Mouse (Mus musculus) lung, embryonic 16.5 days (tissue): Measurements from ENCODE around the gene Clec9a. TPM values are rescaled to one million over a fixed set of nuclear protein-coding genes. Genes with fewer than 3 reads are reported as not detected.

ENCODE experiments used
- ATAC-seq: fragments of 200-750 bp; cut with Nextera tagmentation; 2 replicates; pipeline ENCODE4 v1.8.0; 2017; ENCODE audit warnings: low read depth, mild to moderate bottlenecking, moderate library complexity
- H3K27ac ChIP-seq: fragments of 300-500 bp; sonication (generic); 2 replicates; pipeline ENCODE4 v1.5.1; 2014; ENCODE audit warnings: mild to moderate bottlenecking, control low read depth, low read length
- H3K27me3 ChIP-seq: fragments of 300-500 bp; sonication (generic); 2 replicates; pipeline ENCODE4 v1.6.1; 2014; ENCODE audit warnings: low read depth, low read length, mixed read lengths; ENCODE audit not compliant: control insufficient read depth, insufficient read depth
- H3K36me3 ChIP-seq: fragments of 300-500 bp; sonication (generic); 2 replicates; pipeline ENCODE4 v1.6.1; 2014; ENCODE audit warnings: low read length; ENCODE audit not compliant: control insufficient read depth, insufficient read depth
- H3K4me1 ChIP-seq: fragments of 300-500 bp; sonication (generic); replicated peaks from 2 replicates; pipeline ENCODE4 v1.6.1; 2014; ENCODE audit warnings: low read length, mixed read lengths; ENCODE audit not compliant: control insufficient read depth, insufficient read depth
- H3K4me2 ChIP-seq: fragments of 300-500 bp; sonication (generic); 2 replicates; pipeline ENCODE4 v1.6.1; 2014; ENCODE audit warnings: low read depth, low read length, control low read depth
- H3K4me3 ChIP-seq: fragments of 300-500 bp; sonication (generic); 2 replicates; pipeline ENCODE4 v1.5.1; 2014; ENCODE audit warnings: mild to moderate bottlenecking, low read length, control low read depth
- H3K9ac ChIP-seq: fragments of 300-500 bp; sonication (generic); 2 replicates; pipeline ENCODE4 v1.6.1; 2014; ENCODE audit warnings: low read length, control low read depth
- H3K9me3 ChIP-seq: fragments of 300-500 bp; sonication (generic); 2 replicates; pipeline ENCODE4 v1.6.1; 2016; ENCODE audit warnings: low read length; ENCODE audit not compliant: control insufficient read depth
- WGBS: fragments of 180-500 bp; shearing (Covaris S2); extraction: QIAGEN DNeasy Blood & Tissue Kit; methylation state at CpG from one replicate; pipeline ENCODE4 v1.1.7; 2014; 5-methylcytosine and 5-hydroxymethylcytosine counted together
- polyA plus RNA-seq: library from polyadenylated mRNA; unstranded; fragments of >200 nt; fragmentation: Nextera tagmentation; extraction: Ambion mirVana; gene quantifications from 2 replicates; pipeline ENCODE4 v1.2.1, GENCODE M21; 2015

Clec9a gene
- 1.5 and 1.6 TPM in 2 replicates for polyA plus RNA-seq

GRCm38 (mm10) chr6:129408562-129408961 lies at the start of gene Clec9a:
Gene Clec9a, plus strand, starts transcription at chr6:129408862.
- 80% methylated on average over 2 of the region's 2 CpGs for WGBS
- Histone ChIP-seq H3K9ac (no peak within 1 kb of the TSS), H3K4me2 (no peak within 1 kb of the TSS), H3K4me1 (peaks cover 2% of the 10 kb centered on the region; the same call in 1 of the 2 replicates), H3K36me3 (no peaks in the 10 kb centered on the region), H3K9me3 (no peaks in the 10 kb centered on the region), H3K27ac (no peak within 1 kb of the TSS), H3K27me3 (no peaks in the 10 kb centered on the region), H3K4me3 (no peak within 1 kb of the TSS)
- ATAC-seq: no peak

DNA sequence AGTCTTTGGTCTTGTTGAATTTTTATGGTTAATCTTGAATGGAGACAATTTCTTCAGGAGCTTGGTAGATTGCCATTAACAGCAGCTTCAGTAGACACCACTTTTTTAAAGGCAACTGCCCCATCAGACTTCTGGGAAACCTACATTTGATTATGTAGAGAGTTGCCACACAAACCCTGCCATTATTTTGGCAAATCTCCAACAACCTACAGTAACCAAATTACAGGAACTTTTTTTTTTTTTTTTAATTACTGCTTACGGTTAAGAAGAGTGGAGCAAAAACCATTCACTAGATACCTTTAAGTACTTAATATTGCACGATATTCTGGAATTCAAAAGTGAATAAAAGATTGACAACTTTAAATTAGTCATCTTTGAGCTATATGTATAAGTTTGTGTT lies 49.1 kb upstream of the Clec9a start:
- no peaks in the 10 kb centered on the region for H3K9me3 ChIP-seq
- no peak overlapping the region for H3K4me2 ChIP-seq
- H3K36me3 ChIP-seq: no peaks in the 10 kb centered on the region
- no peaks in the 10 kb centered on the region for H3K27me3 ChIP-seq
- H3K4me3 ChIP-seq: no peak overlapping the region
- ATAC-seq: no peak
- H3K27ac ChIP-seq: no peak overlapping the region
- H3K4me1 ChIP-seq: no peaks in the 10 kb centered on the region
- WGBS: 87% methylated on average over 2 of the region's 2 CpGs
- no peak overlapping the region for H3K9ac ChIP-seq

- H3K27ac ChIP-seq: no peak overlapping the region
- no peaks in the 10 kb centered on the region for H3K36me3 ChIP-seq
- no peaks in the 10 kb centered on the region for H3K4me1 ChIP-seq
- no peaks in the 10 kb centered on the region for H3K27me3 ChIP-seq
- no peak overlapping the region for H3K9ac ChIP-seq
- ATAC-seq: no peak
- H3K4me3 ChIP-seq: no peak overlapping the region
- WGBS: 23% methylated on average over 1 of the region's 1 CpGs
- H3K9me3 ChIP-seq: no peaks in the 10 kb centered on the region
- H3K4me2 ChIP-seq: no peak overlapping the region
These were observed 44.7 kb upstream of the Clec9a start for GRCm38 (mm10) chr6:129363942-129364341.

DNA sequence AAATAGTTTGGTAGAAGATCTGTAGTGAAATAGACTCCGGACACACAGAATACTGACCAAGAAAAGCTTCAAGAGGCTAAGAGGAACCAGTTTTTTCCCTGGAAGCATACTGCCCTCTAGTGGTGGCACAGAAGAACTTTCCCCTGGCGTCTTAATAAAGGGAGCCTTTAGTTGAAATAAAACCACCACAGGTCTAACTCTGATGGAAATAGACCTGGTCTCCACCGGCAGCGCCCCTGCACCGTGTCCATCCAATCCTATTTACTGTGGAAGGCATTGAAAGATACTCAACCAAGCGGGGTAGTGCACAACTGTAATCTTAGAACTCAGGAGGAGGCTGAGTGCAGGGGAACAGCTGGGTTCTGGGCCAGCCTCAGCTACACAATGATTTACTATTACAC lies 42.7 kb upstream of the Clec9a start:
- Histone ChIP-seq H3K27me3 (no peaks in the 10 kb centered on the region), H3K9ac (no peak overlapping the region), H3K4me2 (no peak overlapping the region), H3K4me3 (no peak overlapping the region), H3K36me3 (no peaks in the 10 kb centered on the region), H3K4me1 (no peaks in the 10 kb centered on the region), H3K9me3 (no peaks in the 10 kb centered on the region), H3K27ac (no peak overlapping the region)
- WGBS: 12% methylated on average over 6 of the region's 6 CpGs
- peak; percentile 47; the same call in 1 of the 2 replicates for ATAC-seq

- Histone ChIP-seq H3K4me2 (no peak overlapping the region), H3K4me1 (no peaks in the 10 kb centered on the region), H3K27ac (no peak overlapping the region), H3K9me3 (no peaks in the 10 kb centered on the region), H3K9ac (no peak overlapping the region), H3K36me3 (no peaks in the 10 kb centered on the region), H3K4me3 (no peak overlapping the region), H3K27me3 (no peaks in the 10 kb centered on the region)
- ATAC-seq: no peak
- WGBS: 59% methylated on average over 7 of the region's 7 CpGs
These were observed 39.1 kb upstream of the Clec9a start for GRCm38 (mm10) chr6:129369374-129370132.

GRCm38 (mm10) chr6:129374937-129375471 lies 33.7 kb upstream of the Clec9a start:
- ATAC-seq: no peak
- 64% methylated on average over 2 of the region's 2 CpGs for WGBS
- Histone ChIP-seq H3K4me1 (no peaks in the 10 kb centered on the region), H3K27ac (no peak overlapping the region), H3K4me3 (no peak overlapping the region), H3K36me3 (no peaks in the 10 kb centered on the region), H3K27me3 (no peaks in the 10 kb centered on the region), H3K9me3 (peaks cover 2% of the 10 kb centered on the region; the same call in 1 of the 2 replicates), H3K4me2 (no peak overlapping the region), H3K9ac (no peak overlapping the region)

DNA sequence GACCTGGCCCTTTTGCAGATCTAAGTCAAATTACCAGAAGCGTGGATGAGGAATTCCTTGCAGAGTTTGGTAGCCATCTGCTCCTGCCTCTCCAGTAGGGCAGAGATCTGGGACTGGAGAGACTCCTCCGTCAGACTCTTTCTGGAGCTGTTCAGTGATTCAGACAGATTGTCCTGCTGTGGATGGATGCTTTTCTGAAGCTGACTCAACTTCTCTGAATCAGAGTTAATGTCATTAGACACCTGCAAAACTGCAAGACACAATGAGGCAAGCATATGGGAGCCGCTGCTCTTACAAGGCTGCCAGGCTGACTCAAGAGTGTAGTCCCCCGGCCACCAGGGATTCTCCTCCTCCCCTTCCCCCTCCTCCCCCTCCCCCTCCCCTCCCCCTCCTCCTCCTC lies 28.2 kb upstream of the Clec9a start:
- Histone ChIP-seq H3K4me3 (no peak overlapping the region), H3K27me3 (no peaks in the 10 kb centered on the region), H3K27ac (no peak overlapping the region), H3K9ac (no peak overlapping the region), H3K4me1 (no peaks in the 10 kb centered on the region), H3K36me3 (no peaks in the 10 kb centered on the region), H3K9me3 (peaks cover 2% of the 10 kb centered on the region; the same call in 1 of the 2 replicates), H3K4me2 (no peak overlapping the region)
- ATAC-seq: no peak
- WGBS: 57% methylated on average over 4 of the region's 4 CpGs

DNA sequence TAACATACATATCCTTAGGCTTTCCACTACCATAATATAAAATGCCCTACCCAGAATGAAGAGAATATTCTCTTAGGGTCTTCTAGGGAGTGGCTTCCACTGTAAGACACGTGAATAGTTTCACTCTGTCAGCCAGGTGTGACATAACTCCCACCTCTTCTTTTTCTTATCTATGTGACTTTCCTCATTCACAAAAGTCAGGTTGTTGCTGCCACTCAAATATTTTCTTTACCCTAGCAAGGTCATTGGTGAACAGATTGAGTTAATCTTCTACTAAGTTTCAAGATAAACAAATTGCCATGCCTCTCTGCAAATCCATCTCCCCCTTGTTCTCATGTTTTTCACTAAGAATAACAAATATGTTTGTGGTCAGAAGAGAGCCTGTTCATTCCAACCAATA lies 26.9 kb upstream of the Clec9a start:
- H3K4me3 ChIP-seq: no peak overlapping the region
- WGBS: 33% methylated on average over 1 of the region's 1 CpGs
- H3K9ac ChIP-seq: no peak overlapping the region
- no peak overlapping the region for H3K27ac ChIP-seq
- no peak overlapping the region for H3K4me2 ChIP-seq
- H3K4me1 ChIP-seq: no peaks in the 10 kb centered on the region
- no peaks in the 10 kb centered on the region for H3K36me3 ChIP-seq
- no peaks in the 10 kb centered on the region for H3K27me3 ChIP-seq
- no peak for ATAC-seq
- H3K9me3 ChIP-seq: no peaks in the 10 kb centered on the region

DNA sequence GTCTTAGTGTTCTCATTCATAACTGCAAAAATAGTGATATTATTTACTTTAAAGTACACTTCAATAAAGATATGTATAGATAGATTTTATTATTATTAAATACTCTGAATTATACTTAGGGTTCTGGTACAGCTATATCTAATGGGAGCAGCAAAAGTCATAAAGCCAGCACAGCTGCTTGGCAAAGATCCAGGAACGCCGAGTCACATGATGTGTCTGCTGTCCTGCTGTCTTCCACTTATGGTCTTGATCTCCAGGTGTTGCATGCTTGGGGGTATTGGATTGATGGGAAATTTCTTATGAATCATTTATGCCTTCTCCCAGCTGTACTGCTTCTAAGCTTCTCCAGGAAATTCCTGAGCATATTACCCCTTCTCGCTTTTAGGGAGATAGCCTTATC lies 25.2 kb upstream of the Clec9a start:
- no peak for ATAC-seq
- WGBS: 48% methylated on average over 3 of the region's 3 CpGs

More for the DNA sequence above, 25.2 kb upstream of the Clec9a start:
- Histone ChIP-seq H3K9me3 (no peaks in the 10 kb centered on the region), H3K27me3 (no peaks in the 10 kb centered on the region), H3K4me1 (no peaks in the 10 kb centered on the region), H3K4me3 (no peak overlapping the region), H3K27ac (no peak overlapping the region), H3K4me2 (no peak overlapping the region), H3K9ac (no peak overlapping the region), H3K36me3 (no peaks in the 10 kb centered on the region)
